Mouse (Mus musculus) lung, adult 2 months (tissue): Measurements from ENCODE around the gene Pla1a.

ENCODE experiments used
- CTCF ChIP-seq: fragments of 200-500 bp; IDR thresholded peaks from 2 replicates; pipeline ENCODE4 v1.5.1; 2011; ENCODE audit warnings: mild to moderate bottlenecking, low read length, control low read depth; ENCODE audit not compliant: insufficient read depth
- POLR2A ChIP-seq: fragments of 200-500 bp; IDR thresholded peaks from 2 replicates; pipeline ENCODE4 v1.6.1; 2011; ENCODE audit warnings: low read depth, mild to moderate bottlenecking, control low read depth, low read length, borderline replicate concordance; ENCODE audit errors: extremely low read depth

DNA sequence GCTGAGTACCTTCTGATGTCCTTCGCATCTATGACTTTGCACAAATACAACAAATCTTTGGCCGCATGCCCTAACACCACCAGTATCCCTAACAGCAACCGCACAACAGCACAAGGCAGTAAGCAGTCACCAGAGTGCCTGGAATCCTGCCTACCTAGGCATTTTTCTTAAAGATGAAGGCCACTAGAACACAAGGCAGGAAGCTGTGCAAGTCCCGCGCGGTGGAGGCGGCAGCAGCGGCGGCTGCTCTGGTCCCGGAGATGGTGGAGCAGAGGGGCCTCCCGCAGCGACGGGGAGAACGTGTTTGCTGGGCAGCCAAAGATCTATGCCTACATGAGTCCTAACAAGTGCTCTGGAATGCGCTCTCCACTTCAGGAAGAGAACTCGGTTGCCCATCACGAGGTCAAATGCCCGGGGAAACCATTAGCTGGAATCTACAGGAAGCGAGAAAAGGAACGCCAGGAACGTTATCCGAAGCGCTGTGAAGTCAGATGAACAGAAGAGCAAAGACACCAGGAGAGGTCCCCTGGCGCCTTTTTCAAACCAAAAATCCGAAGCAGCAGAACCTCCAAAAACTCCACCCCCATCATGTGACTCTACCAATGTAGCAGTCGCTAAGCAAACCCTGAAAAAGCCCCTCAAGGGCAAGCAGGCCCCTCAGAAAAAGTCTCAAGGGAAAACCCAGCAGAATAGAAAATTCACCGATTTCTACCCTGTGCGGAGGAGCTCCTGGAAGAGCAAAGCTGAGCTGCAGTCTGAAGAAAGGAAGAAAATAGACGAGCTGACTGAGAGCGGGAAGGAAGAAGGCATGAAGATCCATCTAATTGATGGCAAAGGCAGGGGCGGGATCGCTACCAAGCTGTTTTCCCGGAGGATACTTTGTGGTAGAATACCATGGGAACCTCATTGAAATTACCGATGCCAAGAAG, 43.6 kb upstream of the Pla1a start:
- TF ChIP-seq POLR2A (no peak), CTCF (no peak)
